Mouse (Mus musculus) cerebellum, adult 2 months (tissue): Measurements from ENCODE around the gene Mob2. TPM values are rescaled to one million over a fixed set of nuclear protein-coding genes. Genes with fewer than 3 reads are reported as not detected.

Source experiments
- DNase-seq, 2 experiments: peaks; one replicate each; pipeline ENCODE4 v3.0.0; 2021
- H3K27ac ChIP-seq: fragments of 200-500 bp; 2 replicates; pipeline ENCODE4 v1.5.1; 2012; ENCODE audit warnings: low read length, control low read depth, inconsistent platforms; ENCODE audit not compliant: insufficient read depth
- H3K27me3 ChIP-seq: fragments of 200-500 bp; 2 replicates; pipeline ENCODE4 v1.6.1; 2012; ENCODE audit warnings: inconsistent platforms, mild to moderate bottlenecking, low read length, moderate library complexity; ENCODE audit not compliant: control insufficient read depth, insufficient read depth
- H3K4me1 ChIP-seq: fragments of 200-500 bp; 2 replicates; pipeline ENCODE4 v1.6.1; 2011; ENCODE audit warnings: low read length; ENCODE audit not compliant: control insufficient read depth, insufficient read depth
- H3K4me3 ChIP-seq: fragments of 200-500 bp; replicated peaks from 2 replicates; pipeline ENCODE3; 2011; ENCODE audit warnings: mild to moderate bottlenecking, low read depth, low read length, control low read depth; ENCODE audit not compliant: insufficient read depth
- CTCF ChIP-seq: fragments of 200-500 bp; IDR thresholded peaks from 2 replicates; pipeline ENCODE4 v1.5.1; 2011; ENCODE audit warnings: low read depth, mild to moderate bottlenecking, control low read depth, low read length, moderate library complexity, borderline replicate concordance; ENCODE audit not compliant: insufficient read depth
- POLR2A ChIP-seq: fragments of 200-500 bp; IDR thresholded peaks from 2 replicates; pipeline ENCODE4 v1.6.1; 2011; ENCODE audit warnings: low read length, control low read depth, borderline replicate concordance; ENCODE audit not compliant: insufficient read depth
- WGBS: fragments of 180-500 bp; shearing (Covaris S2); methylation state at CpG from one replicate; pipeline ENCODE4 v1.1.7; 2018; 5-methylcytosine and 5-hydroxymethylcytosine counted together
- polyA plus RNA-seq: library from polyadenylated mRNA; depleted of rRNA; stranded (reverse); fragments of >200 nt; gene quantifications from 2 replicates; pipeline ENCODE4 v1.2.3, GENCODE M21; 2012; rRNA removed

The Mob2 gene
- polyA plus RNA-seq, 1 experiment: 73.4 TPM

DNA sequence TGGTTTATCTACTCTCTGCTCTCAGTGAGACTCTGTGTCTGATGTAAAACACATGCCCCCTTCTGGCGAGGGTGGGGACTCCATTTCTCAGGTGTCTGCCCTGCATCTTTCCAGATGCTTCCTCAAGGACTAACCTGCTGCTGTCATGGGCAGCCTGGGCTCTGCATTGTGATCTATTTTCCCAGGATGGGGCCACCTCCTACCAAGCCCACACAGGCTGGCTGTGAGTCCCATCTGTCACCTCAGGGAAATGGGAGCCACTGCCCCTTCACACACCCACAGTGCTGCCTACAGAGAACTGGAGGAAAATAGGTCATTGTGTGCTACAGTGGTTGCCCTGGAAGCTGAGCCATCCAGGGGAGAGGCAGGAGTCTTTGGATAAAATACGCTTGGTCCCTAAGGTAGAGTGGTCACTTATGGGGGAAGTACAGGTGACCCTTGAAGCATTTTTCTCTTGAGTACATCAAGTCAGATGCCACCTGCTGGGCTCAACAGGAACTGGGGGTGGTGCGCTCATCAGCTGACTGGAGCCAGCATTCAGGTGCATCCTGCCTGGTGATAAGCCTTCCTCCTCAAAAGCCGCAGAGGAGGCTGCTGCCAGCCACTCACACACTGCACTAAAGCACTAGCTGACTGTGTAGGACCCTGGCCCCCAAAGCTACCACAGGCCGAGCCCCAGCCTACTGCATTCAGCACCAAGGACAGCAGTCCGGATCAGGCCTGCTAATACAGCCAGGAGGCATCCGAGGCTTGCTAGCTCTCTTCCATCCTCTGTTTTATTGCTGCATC is 87.8 kb downstream of the Mob2 start:
- 14% methylated on average over 7 of the region's 7 CpGs for WGBS
- Histone ChIP-seq H3K27ac (peak overlapping the region; percentile 26), H3K4me3 (no peak overlapping the region), H3K4me1 (peaks cover 54% of the 10 kb centered on the region), H3K27me3 (no peaks in the 10 kb centered on the region)
- peak; percentile 58 to 67 for DNase-seq
- TF ChIP-seq CTCF (peak; percentile 34), POLR2A (no peak)

DNA sequence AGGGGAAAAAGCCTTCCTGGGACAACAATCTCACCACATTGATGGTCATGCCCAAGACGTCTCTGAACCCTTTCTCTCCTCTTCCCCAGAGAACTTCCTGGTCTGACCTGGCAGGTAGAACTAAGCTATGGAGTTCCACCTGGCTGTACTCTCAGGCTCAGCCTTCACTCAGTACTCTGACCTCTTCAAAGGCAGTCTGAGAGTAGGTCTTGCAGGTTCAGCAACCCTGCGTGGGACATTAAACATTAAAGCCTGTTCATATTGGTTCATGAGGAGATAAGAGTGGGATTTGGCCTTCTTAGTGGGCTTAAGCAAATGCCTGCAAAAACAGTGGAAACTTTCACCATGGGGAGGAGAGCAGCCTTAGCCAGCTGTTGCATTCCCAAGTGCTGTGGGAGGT is 94.6 kb downstream of the Mob2 start:
- H3K27ac ChIP-seq: no peak overlapping the region
- no peaks in the 10 kb centered on the region for H3K27me3 ChIP-seq
- peaks cover 87% of the 10 kb centered on the region for H3K4me1 ChIP-seq
- no peak for DNase-seq
- no peak overlapping the region for H3K4me3 ChIP-seq
- TF ChIP-seq CTCF (no peak), POLR2A (no peak)
- 70% methylated on average over 2 of the region's 2 CpGs for WGBS

GRCm38 (mm10) chr7:141962521-141962920 is 98.3 kb downstream of the Mob2 start:
- H3K4me3 ChIP-seq: no peak overlapping the region
- 93% methylated on average over 3 of the region's 3 CpGs for WGBS

DNA sequence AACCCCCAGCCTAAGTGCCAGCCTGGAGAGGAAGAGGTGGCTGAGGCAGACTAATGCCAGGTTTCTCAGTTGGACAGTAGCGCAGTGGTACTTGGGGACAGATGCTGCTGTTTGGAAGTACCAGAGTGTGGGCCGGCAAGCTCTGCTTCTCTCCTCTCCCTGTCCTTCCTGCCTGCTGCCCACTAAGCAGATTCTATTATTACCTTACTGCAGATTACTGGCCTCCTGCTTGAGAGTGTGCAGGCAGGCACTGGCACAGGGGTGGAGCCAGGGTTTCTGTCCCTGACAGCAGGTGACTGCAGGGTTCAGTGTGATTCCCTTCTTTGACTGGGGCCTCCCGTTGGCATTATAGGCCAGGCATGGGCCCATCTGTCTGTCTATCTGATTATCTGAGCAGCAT is 99.4 kb downstream of the Mob2 start:
- peaks cover 94% of the 10 kb centered on the region for H3K4me1 ChIP-seq
- peak; percentile 65 to 80 for DNase-seq

More at GRCm38 (mm10) chr7:141962521-141962920, 98.3 kb downstream of the Mob2 start:
- no peaks in the 10 kb centered on the region for H3K27me3 ChIP-seq
- peaks cover 92% of the 10 kb centered on the region for H3K4me1 ChIP-seq
- no peak for DNase-seq
- TF ChIP-seq CTCF (no peak), POLR2A (no peak)
- H3K27ac ChIP-seq: peak overlapping the region; percentile 71

GRCm38 (mm10) chr7:141960926-141961325 is 99.9 kb downstream of the Mob2 start:
- Histone ChIP-seq H3K27ac (peak overlapping the region; percentile 71), H3K27me3 (no peaks in the 10 kb centered on the region), H3K4me1 (peaks cover 94% of the 10 kb centered on the region), H3K4me3 (no peak overlapping the region)
- DNase-seq: peak; percentile 73 to 74
- TF ChIP-seq CTCF (no peak), POLR2A (no peak)
- 14% methylated on average over 2 of the region's 2 CpGs for WGBS

More for the DNA sequence above, 99.4 kb downstream of the Mob2 start:
- WGBS: 0% methylated on average over 3 of the region's 3 CpGs
- Histone ChIP-seq H3K4me3 (no peak overlapping the region), H3K27me3 (no peaks in the 10 kb centered on the region), H3K27ac (peak overlapping the region; percentile 71)
- TF ChIP-seq POLR2A (no peak), CTCF (no peak)

DNA sequence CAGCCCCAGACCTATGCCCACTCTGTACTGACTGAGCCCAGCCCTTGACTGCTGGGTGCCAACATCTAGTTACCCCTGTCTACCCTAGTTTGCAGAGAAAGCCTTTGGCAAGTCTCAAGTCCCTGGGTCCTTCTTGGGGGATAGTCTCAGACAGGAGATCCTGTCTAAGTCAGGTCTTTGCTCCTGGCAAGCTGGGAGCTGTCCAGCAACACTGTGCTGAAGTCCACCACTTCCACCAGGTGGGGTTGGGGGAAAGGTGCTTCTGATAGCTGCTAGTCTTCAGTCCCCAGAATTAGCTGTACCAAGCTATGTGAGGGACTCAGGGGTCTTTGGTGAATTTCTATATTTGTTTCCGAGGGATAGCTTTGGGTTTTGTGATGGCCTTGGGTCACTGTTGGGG is 101.7 kb downstream of the Mob2 start:
- no peak for TF ChIP-seq CTCF
- no peak for TF ChIP-seq POLR2A
- peaks cover 93% of the 10 kb centered on the region for H3K4me1 ChIP-seq

More for the DNA sequence above, 101.7 kb downstream of the Mob2 start:
- Histone ChIP-seq H3K27ac (no peak overlapping the region), H3K27me3 (no peaks in the 10 kb centered on the region), H3K4me3 (no peak overlapping the region)
- no peak for DNase-seq
- 95% methylated on average over 1 of the region's 1 CpGs for WGBS

Other genes with a start within 250 kb of the Mob2 start
- gene Muc5b, start 222.0 kb downstream of the Mob2 start, polyA plus RNA-seq: under 0.01 TPM in 1 of 2 replicates, not detected in the other
- gene Tollip, start 142.6 kb downstream of the Mob2 start, polyA plus RNA-seq: 151 and 161 TPM in 2 replicates
- gene Brsk2, start 111.3 kb downstream of the Mob2 start, polyA plus RNA-seq: 173 and 182 TPM in 2 replicates
- gene Dusp8, start 34.8 kb upstream of the Mob2 start, polyA plus RNA-seq: 85.8 and 90.1 TPM in 2 replicates
- gene Gm45618, start 59.7 kb upstream of the Mob2 start, polyA plus RNA-seq: not detected in 2 replicates
- not detected in 2 replicates for gene Gm39115, start 75.0 kb upstream of the Mob2 start, polyA plus RNA-seq
- not detected in 2 replicates for gene Gm45337, start 83.5 kb upstream of the Mob2 start, polyA plus RNA-seq
- not detected in 2 replicates for gene Gm29735, start 96.0 kb upstream of the Mob2 start, polyA plus RNA-seq
- gene Gm4553, start 104.7 kb upstream of the Mob2 start, polyA plus RNA-seq: not detected in 2 replicates
- gene Krtap5-2, start 114.9 kb upstream of the Mob2 start, polyA plus RNA-seq: not detected in 2 replicates
- not detected in 2 replicates for gene Gm10153, start 129.3 kb upstream of the Mob2 start, polyA plus RNA-seq
- not detected in 2 replicates for gene Krtap5-3, start 140.3 kb upstream of the Mob2 start, polyA plus RNA-seq
- gene Gm7579, start 150.8 kb upstream of the Mob2 start, polyA plus RNA-seq: 0.16 TPM in 1 of 2 replicates, not detected in the other
- not detected in 2 replicates for gene Krtap5-5, start 168.9 kb upstream of the Mob2 start, polyA plus RNA-seq
- gene Gm40460, start 180.0 kb upstream of the Mob2 start, polyA plus RNA-seq: not detected in 2 replicates
- not detected in 2 replicates for gene Gm2431, start 197.3 kb upstream of the Mob2 start, polyA plus RNA-seq
- not detected in 2 replicates for gene Gm4559, start 213.3 kb upstream of the Mob2 start, polyA plus RNA-seq
- not detected in 2 replicates for gene Krtap5-1, start 236.1 kb upstream of the Mob2 start, polyA plus RNA-seq
- gene Krtap5-4, start 242.5 kb upstream of the Mob2 start, polyA plus RNA-seq: not detected in 2 replicates